Mouse (Mus musculus) megakaryocyte, embryonic 14.5 days (primary cell): ENCODE results near the gene Arhgap27.

Experiments
- FLI1 ChIP-seq: IDR thresholded peaks from 2 replicates; pipeline ENCODE4 v1.6.1; 2012; ENCODE audit warnings: low read length, inconsistent platforms, mixed read lengths
- GATA1 ChIP-seq: IDR thresholded peaks from 3 replicates; pipeline ENCODE4 v1.6.1; 2012; ENCODE audit warnings: mixed read lengths, low read length, inconsistent platforms, borderline replicate concordance

GRCm38 (mm10) chr11:103312655-103313255, 50.7 kb downstream of the Arhgap27 start:
- TF ChIP-seq FLI1 (no peak), GATA1 (no peak)
